Mouse (Mus musculus) G1E (cell line): Measurements from ENCODE around the gene Jph2.

ENCODE experiments used
- CTCF ChIP-seq: IDR thresholded peaks from 2 replicates; pipeline ENCODE4 v1.5.1; 2012; ENCODE audit warnings: low read depth, low read length, inconsistent platforms, mixed read lengths
- GATA1 ChIP-seq: IDR thresholded peaks from 2 replicates; pipeline ENCODE4 v1.6.1; 2012; ENCODE audit warnings: borderline replicate concordance, low read length, inconsistent platforms, mixed read lengths
- GATA2 ChIP-seq: IDR thresholded peaks from 2 replicates; pipeline ENCODE4 v1.6.1; 2012; ENCODE audit warnings: low read depth, low read length, inconsistent platforms, borderline replicate concordance

DNA sequence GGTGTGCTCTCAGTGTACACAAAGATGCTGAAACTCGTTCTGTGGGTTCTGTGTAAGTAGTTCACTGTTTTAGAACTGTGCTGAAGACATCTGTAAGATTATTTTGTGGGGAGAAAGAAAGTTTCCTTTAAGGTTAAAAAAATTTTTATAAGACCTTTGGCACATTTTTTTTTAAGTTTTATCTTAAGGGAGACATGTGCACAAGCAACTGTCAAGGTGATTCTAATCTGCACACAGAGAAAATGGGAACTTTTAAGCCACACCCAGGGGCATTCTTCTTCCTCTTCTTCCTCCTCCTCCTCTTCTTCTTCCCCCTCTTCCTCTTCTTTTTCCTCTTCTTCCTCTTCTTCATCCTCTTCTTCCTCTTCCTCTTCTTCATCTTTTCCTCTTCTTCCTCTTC, 74.6 kb downstream of the Jph2 start:
- TF ChIP-seq GATA1 = no peak
- TF ChIP-seq CTCF = no peak
- no peak for TF ChIP-seq GATA2
